Mouse (Mus musculus) heart, embryonic 16.5 days (tissue): ENCODE measurements at regions not wholly inside any gene's neighbourhood (a gene's known extent, or its start where the extent isn't known, plus 50 kb on each side); places are given as distances from the start of the nearest gene placed in this dataset.

Experiments
- ATAC-seq: fragments of 200-750 bp; cut with Nextera tagmentation; replicated peaks from 2 replicates; pipeline ENCODE4 v1.8.0; 2017; ENCODE audit warnings: moderate number of reproducible peaks; ENCODE audit not compliant: insufficient read depth, low FRiP score; ENCODE audit errors: extremely low read depth
- H3K27ac ChIP-seq: fragments of 300-500 bp; sonication (generic); 2 replicates; pipeline ENCODE4 v1.5.1; 2014; ENCODE audit warnings: mild to moderate bottlenecking, low read length, control low read depth, moderate library complexity
- H3K27me3 ChIP-seq: fragments of 300-500 bp; sonication (generic); 2 replicates; pipeline ENCODE4 v1.6.1; 2014; ENCODE audit warnings: low read length, mixed read lengths; ENCODE audit not compliant: control insufficient read depth, insufficient read depth
- H3K36me3 ChIP-seq: fragments of 300-500 bp; sonication (generic); 2 replicates; pipeline ENCODE4 v1.6.1; 2014; ENCODE audit not compliant: control insufficient read depth, insufficient read depth
- H3K4me1 ChIP-seq: fragments of 300-500 bp; sonication (generic); 2 replicates; pipeline ENCODE4 v1.6.1; 2014; ENCODE audit warnings: low read length, mixed read lengths; ENCODE audit not compliant: control insufficient read depth, insufficient read depth
- H3K4me2 ChIP-seq: fragments of 300-500 bp; sonication (generic); 2 replicates; pipeline ENCODE4 v1.6.1; 2014; ENCODE audit warnings: low read depth, mild to moderate bottlenecking, control low read depth, low read length
- H3K4me3 ChIP-seq: fragments of 300-500 bp; sonication (generic); 2 replicates; pipeline ENCODE4 v1.5.1; 2014; ENCODE audit warnings: mild to moderate bottlenecking, control low read depth, low read length
- H3K9ac ChIP-seq: fragments of 300-500 bp; sonication (generic); 2 replicates; pipeline ENCODE4 v1.6.1; 2014; ENCODE audit warnings: low read length, control low read depth
- H3K9me3 ChIP-seq: fragments of 300-500 bp; sonication (generic); replicated peaks from 2 replicates; pipeline ENCODE4 v1.6.1; 2016; ENCODE audit warnings: low read length; ENCODE audit not compliant: control insufficient read depth
- WGBS: fragments of 180-500 bp; shearing (Covaris S2); extraction: QIAGEN DNeasy Blood & Tissue Kit; methylation state at CpG from one replicate; pipeline ENCODE4 v1.1.7; 2014; 5-methylcytosine and 5-hydroxymethylcytosine counted together

GRCm38 (mm10) chr3:130796531-130796930 lies 66.3 kb upstream of the Rpl34 start:
- no peak overlapping the region for H3K4me3 ChIP-seq
- WGBS: 51% methylated on average over 8 of the region's 8 CpGs
- 0 out of 2 replicates have a peak, but pooled peaks cover 3% of the 10 kb centered on the region for H3K4me1 ChIP-seq
- H3K27me3 ChIP-seq: no peaks in the 10 kb centered on the region
- ATAC-seq: no peak
- no peaks in the 10 kb centered on the region for H3K9me3 ChIP-seq
- H3K27ac ChIP-seq: no peak overlapping the region
- no peak overlapping the region for H3K9ac ChIP-seq
- no peaks in the 10 kb centered on the region for H3K36me3 ChIP-seq
- no peak overlapping the region for H3K4me2 ChIP-seq

- WGBS: 71% methylated on average over 4 of the region's 4 CpGs
- ATAC-seq: no peak
Observed at GRCm38 (mm10) chr3:130795396-130795795, 65.2 kb upstream of the Rpl34 start.

DNA sequence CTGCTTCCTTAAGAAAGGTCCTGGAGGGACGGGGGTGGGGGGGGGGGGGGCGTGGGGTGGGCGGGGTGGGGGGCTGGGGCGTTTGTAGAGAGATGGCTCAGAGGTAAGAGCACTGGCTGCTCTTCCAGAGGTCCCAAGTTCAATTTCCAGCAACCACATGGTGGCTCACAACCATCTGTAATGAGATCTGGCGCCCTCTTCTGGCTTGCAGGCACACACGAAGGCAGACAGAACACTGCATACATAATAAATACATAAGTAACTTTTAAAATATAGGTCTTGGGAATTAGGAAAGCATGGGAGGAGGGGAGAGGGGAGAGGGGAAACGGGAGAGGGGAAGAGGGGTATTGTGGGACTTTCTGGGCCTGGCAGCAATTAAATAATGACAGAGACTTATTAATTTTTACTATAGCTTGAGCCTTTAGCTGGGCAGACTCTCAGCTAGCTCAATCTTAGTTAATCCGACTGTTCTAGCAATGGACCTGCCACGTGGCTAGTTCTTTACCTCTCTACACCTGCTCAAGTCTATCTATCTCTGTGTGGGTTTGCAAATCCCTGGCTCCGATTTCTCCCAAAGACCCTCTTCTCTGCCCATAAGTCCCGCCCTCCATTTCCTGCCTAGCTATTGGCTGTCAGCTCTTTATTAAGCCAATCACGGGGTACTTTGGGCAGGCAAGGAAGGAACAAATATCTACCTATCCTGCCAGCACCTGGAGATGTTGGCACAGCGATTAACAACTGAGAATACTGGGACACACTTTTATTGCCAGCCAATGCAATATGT lies 64.1 kb upstream of the Rpl34 start:
- H3K4me1 ChIP-seq: 0 out of 2 replicates have a peak, but pooled peaks cover 3% of the 10 kb centered on the region
- no peaks in the 10 kb centered on the region for H3K36me3 ChIP-seq
- no peaks in the 10 kb centered on the region for H3K27me3 ChIP-seq
- H3K4me3 ChIP-seq: no peak overlapping the region
- no peak overlapping the region for H3K4me2 ChIP-seq
- no peak for ATAC-seq
- 36% methylated on average over 11 of the region's 13 CpGs for WGBS
- H3K27ac ChIP-seq: no peak overlapping the region
- no peak overlapping the region for H3K9ac ChIP-seq
- H3K9me3 ChIP-seq: no peaks in the 10 kb centered on the region

More at GRCm38 (mm10) chr3:130795396-130795795, 65.2 kb upstream of the Rpl34 start:
- Histone ChIP-seq H3K27ac (no peak overlapping the region), H3K9ac (no peak overlapping the region), H3K4me3 (no peak overlapping the region), H3K9me3 (no peaks in the 10 kb centered on the region), H3K4me2 (no peak overlapping the region), H3K4me1 (0 out of 2 replicates have a peak, but pooled peaks cover 3% of the 10 kb centered on the region), H3K27me3 (no peaks in the 10 kb centered on the region), H3K36me3 (no peaks in the 10 kb centered on the region)

DNA sequence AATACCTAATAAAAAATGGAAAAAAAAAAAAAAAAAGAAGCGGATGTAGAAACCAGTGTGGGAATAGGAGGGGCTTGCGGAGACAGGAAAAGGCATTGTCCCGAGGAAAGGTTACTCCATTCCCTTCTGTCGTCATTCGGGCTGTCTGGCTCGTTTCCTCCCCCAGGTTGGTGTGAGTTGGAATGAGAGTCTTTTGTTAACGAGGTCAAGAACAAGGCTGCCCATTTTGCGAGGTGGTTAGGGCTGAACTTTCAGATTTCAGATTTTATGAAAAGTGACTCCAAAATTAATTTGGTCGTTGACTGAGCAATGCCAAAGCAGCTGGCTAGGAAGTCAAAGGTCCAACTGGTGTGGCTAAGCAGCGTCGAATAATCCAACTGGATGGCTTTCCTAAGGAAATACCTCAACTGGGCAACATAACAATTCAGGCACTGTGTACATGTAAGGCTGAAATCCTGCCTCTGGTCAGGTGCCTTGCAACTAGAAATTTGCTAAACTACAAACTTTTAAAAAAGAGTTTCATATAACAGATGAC lies 50.6 kb upstream of the Rpl34 start:
- no peaks in the 10 kb centered on the region for H3K9me3 ChIP-seq
- no peak for ATAC-seq
- no peaks in the 10 kb centered on the region for H3K36me3 ChIP-seq
- H3K4me1 ChIP-seq: no peaks in the 10 kb centered on the region
- H3K9ac ChIP-seq: no peak overlapping the region
- H3K4me3 ChIP-seq: no peak overlapping the region
- WGBS: 62% methylated on average over 11 of the region's 11 CpGs
- H3K27me3 ChIP-seq: no peaks in the 10 kb centered on the region
- H3K4me2 ChIP-seq: no peak overlapping the region
- no peak overlapping the region for H3K27ac ChIP-seq
